Mouse (Mus musculus): ENCODE results near the gene Tmx1.

Tmx1 gene

DNA sequence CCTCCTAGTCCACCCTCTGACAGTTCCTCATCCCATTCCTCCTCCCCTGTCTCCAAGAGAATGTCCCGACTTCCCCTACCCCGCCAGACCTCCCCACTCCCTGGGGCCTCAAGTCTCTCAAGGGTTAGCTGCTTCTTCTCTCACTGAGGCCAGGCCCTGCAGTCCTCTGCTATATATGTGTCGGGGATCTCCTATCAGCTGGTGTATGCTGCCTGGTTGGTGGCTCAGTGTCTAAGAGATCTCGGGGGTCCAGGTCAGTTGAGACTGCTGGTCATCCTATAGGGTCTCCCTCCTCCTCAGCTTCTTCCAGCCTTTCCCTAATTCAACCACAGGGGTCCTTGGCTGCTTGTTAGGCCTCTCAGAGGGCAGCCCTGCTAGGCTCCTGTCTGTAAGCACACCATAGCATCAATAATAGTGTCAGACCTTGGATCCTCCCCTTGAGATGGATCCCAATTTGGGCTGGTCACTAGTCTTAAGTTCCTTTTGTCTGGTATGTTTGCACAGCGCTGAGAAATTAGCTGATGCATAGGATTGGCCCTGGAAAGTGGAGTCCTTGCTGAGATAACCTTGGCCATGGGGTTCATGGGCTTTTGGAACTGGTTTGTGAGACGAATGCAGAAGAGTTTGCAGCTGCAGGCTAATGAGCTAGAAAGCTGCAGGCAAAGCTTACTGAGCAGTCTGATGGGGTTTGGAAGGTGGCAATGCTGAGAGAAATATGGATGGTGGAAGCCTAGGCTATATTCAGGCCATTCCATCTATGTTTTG, 34.0 kb downstream of the Tmx1 start:
- no peak for DNase-seq (ENCODE audit: low spot score in 2 of 2)

DNA sequence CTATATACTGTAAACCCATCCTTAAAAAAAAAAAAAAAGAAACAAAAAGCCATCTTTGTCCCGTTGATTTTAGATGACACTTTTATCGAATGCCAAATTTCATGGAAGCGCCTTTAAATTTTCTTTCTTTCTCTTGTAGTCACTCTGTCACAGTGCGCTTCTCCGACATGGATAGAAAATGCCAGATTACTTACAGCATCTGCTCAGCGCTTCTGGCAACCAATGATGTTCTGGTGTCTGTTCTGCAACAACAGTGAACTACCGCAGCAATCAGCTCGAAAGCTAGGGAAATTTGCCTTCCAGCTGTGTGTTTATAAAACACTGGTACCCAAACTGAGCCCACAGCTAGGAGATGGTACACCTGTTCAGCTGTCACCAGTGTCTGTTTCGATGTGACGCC, 39.5 kb downstream of the Tmx1 start:
- peak; percentile 27 to 39 for DNase-seq (ENCODE audit: low spot score in 2 of 2)

DNA sequence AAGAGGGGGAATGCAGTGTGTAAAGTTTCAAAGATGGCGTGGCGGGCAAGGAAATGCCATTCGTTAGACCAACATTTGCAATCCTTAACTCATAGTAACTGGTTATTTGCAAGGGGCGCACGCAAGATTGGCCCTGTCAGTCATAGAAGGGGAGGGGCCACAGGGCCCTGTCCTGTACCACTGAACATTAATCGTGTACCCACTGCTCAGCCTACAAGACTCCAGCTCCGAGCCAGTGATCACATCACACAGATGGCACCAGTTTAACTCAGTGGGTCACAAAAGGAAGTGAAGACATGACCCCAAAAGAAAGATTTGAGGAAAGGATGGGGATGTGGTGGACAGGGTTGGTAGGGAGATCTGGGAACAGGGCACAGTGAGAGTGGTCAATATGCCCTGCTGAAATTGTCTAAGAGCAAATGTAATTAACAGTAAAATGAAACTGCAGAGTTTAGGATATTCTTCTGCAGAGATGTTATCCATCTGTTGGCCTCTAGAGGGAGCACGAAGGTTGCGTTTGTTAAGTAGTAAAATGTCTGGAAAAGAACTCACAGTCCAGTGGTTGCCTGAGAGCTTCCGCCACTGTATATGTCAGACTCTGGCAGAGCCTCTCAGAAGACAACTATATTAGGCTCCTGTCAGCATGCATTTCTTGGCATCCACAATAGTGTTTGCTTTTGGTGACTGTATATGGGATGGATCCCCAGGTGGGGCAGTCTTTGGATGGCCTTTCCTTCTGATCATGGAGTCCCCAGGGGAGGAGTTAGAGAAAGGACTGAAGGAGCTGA, 41.8 kb downstream of the Tmx1 start:
- peak; percentile 68 to 69 for DNase-seq (ENCODE audit: low spot score in 2 of 2)

DNA sequence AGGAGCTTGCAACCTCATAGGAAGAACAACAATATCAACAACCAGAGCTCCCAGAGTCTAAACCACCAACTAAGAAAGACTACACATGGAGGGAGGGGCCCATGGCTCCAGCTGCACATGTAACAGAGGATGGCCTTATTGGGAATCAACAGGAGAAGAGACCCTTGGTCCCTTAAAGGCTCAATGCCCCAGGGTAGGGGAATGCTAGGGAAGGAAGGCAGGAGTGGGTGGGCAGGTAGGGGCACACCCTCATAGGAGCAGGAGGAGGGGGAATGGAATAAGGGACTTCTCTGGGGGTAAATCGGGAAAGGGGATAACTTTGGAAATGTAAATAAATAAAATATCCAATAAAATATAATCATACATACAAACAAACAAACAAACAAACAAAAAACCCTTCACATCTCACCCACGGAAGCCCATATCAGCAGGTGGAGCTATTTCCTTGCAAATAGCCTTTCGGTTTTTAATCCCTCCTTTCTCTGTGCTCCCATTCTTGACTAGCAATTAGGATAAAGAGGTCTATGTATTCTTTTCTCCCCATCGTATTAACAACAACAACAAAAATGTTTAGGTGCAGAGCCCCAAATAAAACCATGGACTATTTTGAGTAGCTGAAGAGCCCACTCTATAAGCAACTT, 42.5 kb downstream of the Tmx1 start:
- DNase-seq (ENCODE audit: low spot score in 2 of 2): peak in 1 of 2 experiments; percentile 57

DNA sequence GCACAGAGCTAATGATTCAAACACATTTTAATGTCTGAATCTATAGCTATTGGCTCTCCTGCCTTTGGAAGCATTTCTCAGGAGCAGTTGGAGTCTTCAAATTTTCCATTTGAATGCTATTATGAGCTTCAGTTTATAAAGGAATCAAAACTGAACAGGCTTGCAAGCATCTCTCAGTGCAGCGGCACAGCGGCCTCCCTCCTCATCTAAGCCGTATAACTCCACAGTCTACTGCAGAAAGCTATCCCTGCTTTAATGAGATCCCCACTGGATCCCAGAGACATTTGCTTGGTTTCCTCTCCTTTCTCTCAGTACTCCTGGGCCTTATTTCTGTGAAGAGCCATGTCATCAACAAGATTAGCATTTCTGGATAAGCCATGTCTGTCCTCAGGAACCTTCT, 45.2 kb downstream of the Tmx1 start:
- peak in 1 of 2 experiments; percentile 36 for DNase-seq (ENCODE audit: low spot score in 2 of 2)

DNA sequence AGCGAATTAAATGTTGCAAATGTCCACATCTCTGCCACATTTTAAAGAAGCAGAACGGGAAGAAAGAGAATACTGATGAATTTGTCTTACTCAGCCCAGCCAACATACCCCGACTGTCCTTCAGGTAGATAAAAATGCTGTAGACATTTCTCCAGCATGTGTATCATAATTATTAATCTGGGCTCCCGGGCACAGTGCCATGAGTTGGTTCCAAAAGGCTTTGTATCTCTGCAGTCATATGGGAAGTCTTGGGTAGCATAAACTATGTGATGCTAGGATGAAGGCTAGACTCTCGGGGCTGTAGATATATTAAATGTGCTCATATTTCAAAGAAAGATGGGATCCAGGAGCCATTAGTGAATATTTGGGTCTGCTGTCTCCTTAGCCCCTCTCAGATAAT, 53.1 kb downstream of the Tmx1 start:
- peak in 1 of 2 experiments; percentile 26 for DNase-seq (ENCODE audit: low spot score in 2 of 2)

DNA sequence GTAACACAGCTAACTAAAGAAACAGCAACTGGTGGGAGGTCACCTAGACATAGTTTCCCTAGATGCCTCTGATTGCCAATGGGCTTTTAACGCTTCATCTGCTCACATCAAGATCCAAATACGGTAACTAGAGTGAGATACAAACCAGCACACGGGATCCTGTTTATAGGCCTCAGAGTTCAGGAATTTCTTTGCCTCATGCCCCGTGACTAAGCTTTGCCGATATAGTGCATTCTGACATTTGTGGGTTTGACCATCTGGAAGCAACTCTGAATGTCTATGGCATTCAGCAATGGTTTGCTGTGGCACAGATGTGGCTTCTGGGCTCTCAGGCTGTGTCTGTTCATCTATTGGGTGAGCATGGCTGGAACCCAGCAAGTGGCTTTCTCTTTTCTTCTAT, 59.1 kb downstream of the Tmx1 start:
- no peak for DNase-seq (ENCODE audit: low spot score in 2 of 2)

DNA sequence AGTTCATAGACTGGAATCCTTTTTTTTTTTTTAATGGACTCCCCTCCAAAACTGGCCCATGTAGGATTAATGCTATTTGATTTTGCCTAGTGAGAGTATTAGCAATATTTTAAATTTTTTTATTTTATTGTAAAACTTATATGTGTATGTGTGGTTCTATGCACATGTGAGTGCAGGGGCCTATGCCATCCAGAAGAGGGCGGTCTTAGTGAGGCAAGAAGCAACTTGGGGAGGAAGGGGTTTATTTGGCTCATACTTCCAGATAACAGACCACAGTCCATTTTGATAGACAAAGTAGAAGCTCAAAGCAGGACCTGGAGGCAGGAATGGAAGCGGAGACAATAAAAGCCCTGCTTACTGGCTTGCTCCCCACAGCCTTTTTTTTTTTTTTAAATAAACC, 59.5 kb downstream of the Tmx1 start:
- DNase-seq (ENCODE audit: low spot score in 2 of 2): no peak
